Mouse (Mus musculus): ENCODE results near the gene Rps6ka1.

Rps6ka1 gene

DNA sequence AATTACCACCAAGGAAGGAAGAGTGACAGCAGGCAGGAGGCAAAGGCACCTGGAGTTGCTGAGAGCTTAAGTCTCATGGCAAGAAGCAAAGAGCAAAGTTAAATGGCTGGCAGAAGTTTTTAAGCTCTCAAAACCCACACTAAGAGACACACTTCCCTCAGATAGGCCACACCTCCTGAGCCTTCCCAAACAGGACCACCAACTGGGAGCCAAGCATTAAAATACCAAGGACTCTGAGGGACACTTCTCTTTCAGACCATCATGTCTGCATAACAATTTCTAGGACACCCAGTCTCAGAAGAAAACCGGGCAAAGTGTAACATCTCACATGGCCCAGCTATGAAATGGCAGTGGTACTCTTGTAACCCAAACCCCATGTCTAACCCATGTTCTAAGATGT lies 9.4 kb upstream of the Rps6ka1 start:
- no peak for DNase-seq

DNA sequence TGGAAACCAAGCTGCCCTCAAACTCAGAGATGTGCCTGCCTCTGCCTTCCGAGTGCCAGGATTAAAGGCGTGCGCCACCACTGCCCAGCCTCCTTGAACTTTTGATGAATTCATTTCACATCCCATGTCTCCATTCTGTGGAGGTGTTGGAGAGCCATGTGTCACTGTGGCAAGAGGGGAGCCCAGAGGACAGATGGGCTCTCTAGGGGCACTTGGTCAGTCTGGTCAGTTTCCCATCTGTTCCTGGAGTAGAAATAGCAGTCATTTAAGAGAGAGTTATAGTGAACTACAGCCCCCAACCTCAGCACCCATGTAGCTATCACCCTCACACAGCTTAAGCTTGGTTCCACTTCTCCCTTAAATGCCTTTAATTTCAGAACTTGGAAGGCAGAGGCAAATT lies 8.4 kb upstream of the Rps6ka1 start:
- no peak for DNase-seq

DNA sequence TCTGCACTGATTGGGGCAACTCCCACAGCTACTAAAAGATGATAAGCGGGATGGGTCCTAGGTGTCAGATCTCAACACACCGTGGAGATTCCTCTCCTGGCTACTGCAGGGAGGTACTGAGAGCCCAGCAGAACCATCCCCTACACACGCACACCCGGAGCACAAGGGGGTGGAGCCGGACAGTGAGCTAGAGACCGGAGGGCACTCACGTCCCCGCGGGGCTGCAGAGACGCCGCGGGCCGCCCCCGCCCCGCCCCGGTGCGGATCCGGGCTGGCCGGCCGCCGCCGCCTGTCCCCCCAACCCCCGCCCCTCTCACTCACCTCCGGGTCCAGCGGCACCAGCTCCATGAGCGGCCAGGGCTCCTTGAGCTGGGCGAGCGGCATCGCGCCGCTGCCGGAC lies 348 bp downstream of the Rps6ka1 start:
- DNase-seq, result peak in 1 of 2 experiments; percentile 37

DNA sequence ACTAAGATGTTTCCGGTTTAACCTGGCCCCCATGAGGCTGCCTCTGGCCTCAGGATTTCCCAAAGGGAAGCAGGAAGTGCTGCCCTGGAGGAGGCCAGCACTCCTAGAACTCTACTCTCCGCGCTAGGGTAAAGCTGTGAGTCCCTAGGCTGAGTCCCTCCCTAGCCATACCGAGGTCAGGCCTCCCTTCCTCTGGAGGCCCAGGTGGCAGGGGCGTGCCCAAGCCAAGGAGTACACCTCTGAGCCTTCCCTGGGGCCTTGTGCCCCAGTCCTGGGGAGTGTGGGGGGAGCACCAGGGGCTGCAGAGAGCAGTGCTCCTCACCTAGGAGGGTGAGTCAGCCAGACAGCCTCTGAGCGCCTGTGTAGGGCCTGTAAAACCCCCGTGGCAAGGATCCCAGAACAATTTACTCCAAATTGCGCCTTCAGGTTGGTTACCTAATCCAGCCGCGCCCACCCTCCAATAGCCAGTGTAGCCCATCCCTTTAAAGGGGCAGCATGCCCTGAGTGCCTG lies 1.6 kb downstream of the Rps6ka1 start:
- DNase-seq, result peak in 1 of 2 experiments; percentile 14

DNA sequence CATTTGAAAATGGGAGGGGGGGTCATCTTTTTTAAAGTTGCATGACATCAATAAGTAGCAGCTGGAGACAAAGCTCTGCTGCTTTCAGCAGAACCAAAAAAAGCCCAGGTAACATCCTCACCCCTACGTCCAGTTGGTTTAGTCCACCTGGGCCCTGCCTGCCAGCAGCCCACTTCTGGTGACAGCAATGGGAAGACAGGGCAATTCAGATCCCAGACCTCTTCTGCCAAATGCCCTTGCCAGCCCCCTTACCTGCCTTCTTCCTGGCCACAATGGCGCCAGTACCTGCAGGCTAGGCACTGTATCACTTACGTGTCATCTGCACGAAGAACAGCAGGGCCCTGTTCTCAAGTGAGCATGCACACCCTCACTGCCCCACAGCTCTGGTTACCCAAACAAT lies 2.3 kb downstream of the Rps6ka1 start:
- DNase-seq, result no peak

DNA sequence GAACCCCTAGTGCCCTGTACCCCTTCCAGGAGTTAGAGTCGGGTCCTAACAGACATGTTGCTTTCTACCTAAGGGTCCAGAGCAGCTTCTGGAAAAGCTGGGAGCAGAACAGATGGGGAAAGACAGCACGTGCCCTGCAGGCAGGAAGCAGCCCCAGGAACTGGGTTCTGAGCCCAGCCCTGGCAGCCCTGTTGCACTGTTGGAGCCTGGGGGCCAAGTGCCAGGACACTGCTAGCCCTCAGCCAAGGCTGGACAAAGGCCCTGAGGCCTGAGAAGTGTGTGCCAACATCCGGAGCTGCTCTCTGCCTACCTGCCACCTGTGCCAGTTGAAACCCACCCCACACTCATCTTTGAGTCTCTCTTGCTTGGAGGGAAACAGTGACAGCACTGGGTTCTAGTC lies 2.7 kb downstream of the Rps6ka1 start:
- DNase-seq, result no peak

DNA sequence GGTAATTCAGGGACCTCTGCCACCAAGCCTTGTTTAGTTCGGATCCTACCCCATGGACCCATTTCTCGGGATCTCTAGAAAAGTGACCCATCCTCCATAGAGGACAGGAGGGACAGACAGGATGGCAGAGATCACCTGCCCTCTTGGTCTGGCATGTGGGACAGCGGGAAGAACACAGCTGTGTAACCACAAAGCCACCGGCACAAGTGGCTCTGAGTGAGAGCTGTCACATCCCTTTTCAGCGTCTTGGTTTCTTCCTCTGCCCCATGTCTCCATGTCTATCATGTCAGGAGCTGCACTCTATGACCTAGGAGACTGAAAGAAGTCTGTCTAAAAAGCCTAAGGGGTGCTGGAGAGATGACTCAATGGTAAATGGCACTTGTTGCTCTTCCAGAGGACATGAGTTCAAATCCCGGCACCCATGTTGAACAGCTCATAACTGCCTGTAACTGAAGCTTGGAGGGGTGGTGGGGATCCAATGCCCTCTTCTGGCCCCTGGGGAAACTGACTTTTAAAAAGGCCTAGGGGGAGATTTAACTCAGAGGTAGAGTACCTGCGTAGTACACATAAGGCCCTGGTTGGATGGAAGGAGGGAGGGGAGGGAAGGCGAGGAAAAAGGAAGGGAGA lies 3.4 kb downstream of the Rps6ka1 start:
- DNase-seq, result no peak

DNA sequence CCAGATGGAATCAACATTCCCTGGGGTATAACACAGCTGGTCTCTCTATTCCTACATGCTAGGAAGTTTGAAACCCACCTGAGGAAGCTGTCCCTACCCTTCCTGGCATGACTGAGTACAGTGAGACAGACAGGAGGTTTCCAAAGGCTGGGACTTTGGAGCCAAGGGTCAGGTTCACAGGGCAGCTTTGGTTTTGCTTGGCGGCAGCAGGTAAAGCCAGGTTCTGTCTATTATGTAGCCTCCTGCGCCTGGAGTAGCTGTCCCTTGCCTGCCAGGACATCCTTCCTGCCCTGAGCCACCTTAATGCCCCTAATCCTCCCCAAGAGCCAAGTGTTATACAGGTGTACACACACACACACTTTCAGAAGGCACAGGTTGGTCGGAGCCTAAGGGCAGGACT lies 5.7 kb downstream of the Rps6ka1 start:
- DNase-seq, result peak; percentile 47 to 52

DNA sequence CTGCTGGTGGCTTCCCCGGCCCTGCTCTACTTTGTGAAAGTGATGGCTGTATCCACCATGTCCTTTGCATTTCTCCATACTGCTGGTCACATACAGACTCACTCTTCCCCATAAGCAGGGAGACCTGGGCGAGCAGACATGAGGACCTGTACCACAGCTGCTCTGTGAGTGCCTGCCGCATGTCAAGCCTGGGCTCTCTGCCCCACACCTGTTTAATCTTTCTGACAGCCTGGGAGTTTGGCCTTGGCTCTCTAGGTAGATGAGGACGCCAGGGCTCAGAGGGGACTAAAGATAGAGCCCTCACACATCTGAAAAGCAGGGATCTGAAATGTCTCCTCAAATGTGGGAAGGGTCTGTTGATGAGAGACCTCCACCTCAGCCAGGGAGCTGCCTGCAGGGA lies 6.2 kb downstream of the Rps6ka1 start:
- no peak for DNase-seq

DNA sequence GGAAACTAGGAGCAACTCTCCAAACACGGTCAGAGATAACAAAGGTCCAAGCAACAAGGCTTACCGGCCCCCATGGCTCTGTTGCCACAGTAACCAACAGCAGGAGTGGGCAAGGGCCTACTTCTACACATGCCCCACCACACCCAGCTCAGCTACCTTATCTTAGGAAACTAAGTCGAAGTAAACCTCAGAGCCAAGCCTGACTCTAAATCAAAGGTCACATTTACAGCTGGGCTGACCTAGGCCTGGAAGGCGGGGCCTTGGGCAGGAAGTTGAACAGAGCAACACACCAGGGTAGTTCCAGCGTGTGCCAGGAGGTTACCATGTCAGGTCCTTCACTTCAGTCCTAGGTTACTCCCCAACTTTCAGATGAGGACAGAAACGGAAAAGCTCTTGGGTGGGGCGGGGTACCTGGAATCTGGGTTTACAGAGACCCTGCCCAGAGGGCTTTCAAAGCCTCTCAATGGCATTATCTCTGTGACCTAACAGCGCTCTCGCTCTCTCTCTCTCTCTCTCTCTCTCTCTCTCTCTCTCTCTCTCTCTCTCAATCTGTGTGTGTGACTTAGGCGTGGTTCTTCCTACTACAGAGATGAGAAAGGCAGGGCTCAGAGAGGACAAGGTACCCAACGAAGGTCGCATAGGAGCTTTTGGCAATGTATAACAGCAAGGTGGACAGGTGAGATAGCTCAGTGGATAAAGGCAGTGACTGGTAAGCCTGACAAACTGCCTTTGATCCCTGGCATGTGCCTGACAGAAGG lies 8.3 kb downstream of the Rps6ka1 start:
- DNase-seq, result peak in 1 of 2 experiments; percentile 22

DNA sequence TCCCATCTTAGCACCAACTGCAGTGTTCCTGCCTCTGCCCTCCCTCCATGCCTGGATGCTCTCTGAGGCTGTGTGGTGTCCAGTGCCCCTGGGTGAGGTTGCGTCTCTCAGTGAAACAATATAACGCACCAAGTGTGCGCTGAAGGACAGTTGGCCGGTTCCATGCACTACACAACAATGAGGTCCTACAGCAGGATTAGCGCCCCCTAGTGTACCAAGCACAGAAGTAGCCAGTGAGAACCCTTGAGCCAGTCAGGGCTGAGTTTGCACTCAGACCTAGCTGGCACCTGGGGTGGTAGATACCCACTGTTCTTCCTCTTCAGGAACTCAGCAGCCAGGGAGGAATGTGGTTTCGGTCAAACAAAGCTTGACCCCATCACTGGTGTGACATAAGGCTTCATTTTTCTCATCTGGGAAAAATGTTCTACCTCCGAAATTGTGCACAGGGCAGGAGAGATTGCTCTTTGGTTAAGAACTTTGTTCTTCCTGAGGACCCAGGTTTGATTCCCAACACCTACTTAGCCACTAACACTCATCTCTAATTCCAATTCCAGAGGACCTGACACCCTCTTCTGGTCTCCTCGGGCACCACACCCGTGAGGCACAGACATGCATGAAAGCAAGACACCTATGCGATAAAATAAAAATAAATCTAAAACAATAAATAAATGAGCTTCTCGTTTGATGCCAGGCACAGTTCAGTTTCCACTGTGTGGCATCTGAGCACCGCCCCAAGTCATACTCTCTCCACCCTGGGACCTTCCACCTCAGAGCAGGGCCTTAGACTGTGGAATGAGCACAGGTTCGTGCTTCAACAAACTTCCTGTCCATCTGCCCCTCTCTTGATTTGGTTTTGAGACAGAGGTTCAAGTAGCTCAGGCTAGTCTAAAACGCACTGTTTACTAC lies 9.5 kb downstream of the Rps6ka1 start:
- DNase-seq, result no peak

DNA sequence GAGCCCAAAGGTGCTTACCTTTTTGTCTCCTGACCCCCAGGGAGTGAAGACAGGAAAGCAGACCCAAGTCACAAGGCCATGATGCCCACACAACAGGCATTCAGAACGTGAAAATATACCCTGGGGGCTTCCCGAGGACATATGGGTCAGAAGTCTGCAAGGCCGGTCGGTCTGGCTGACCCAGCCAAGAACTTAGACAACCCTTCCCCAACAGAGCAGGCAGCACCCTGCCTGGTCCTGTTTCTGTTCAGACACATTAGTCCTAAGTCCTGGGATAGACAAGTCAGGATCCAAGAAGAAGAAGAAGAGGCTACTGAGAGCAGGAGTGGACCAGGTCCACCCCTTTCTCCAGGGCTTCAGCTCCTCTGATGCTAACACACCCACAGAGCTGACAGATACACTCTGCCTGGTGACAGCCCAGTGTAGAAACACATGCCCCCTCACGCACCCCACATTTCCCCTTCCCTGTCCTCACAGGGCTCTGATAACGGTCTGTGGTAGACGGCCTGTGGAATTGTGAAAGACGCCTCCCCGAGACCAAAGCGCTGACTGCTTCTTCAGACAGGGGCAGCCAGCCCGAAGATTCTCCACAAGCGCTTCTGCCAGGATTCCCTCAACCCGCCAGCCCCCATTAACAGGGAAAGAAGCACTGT lies 12.6 kb downstream of the Rps6ka1 start:
- DNase-seq, result no peak

DNA sequence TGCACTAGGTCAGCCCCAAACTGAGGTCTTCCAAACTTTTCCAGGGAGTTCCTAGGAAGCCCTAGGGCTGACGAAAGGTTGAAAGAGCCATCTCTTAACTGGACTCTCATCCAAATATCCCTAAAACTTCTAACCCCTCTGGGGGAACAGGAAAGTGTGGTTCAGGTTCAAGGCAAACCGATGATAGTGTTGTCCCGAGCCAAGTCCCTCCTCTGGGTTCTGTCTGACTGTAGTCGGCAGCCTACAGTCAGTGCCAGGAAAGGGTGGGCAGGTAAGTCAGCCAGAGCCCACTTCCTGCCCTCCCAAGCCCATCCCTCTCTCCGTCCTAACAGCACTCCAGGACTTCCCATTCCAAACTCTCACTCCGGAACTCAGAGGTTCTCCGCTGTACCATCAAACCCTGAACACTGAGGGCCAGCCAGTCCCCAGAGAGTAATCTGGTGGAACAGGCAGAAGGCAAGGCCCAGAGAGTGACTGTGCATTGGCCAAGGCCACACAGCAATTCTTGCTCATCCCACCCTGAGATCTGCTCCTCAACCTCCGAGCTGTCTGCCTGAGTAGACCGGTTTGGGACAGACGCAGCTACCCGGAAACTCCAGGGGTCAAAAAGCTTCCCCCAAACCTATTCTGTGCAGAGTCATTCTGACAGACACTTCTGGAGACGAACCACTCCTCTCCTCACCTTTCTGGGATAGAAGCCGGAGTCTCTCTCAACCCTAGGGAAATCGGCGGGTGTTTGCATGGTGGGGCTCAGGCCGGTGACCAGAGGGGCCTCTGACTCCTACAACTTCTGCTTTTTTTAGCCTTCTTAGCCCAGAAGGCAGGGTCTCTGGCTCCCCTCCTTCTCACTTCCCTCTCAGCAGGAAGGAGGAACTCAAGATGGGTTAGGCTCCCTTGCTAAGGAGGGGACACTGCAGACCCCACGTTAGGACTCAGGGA lies 13.4 kb downstream of the Rps6ka1 start:
- DNase-seq, result no peak

DNA sequence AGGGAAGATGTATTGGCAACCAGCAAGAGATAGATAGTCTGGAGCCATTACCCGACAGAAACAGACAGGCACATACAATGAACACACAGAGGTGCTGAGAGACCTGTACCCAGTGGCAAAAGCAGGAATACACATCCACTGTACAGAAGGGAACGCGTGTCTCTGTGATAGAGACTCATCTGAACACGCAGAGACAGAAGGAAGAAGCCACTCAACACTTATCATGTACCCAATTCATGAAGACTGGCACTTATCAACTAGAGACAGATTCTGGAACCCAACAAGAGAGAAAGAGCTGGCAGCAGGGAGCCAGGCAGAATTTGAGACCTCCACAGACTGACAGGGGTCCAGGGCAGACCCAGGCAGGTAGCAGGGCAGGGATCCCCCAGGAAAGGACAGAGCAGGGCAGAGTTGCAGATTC lies 14.2 kb downstream of the Rps6ka1 start:
- no peak for DNase-seq

DNA sequence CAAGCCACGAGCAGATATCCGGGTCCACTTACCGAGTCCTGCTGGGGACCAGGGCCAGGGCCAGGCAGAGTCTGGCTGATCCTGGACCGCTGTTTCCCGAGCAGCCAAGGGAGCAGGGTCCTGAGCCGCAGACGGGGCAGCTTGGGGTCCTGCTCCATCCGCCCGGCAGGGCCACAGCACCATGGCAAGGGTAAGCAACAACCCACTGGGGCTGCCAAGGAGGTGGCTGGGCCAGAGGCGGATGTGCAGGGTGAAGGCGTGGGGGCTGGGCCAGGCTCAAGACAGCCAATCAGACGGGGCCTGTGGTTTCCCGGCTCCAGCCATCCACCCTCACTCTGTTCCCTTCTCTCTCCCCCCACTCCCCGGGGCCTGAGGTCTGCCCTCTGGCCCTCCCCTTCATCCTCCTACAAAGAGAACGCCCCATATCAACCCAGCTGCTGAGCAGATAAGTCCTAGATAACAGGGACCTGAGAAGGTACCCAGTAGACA lies 14.7 kb downstream of the Rps6ka1 start:
- no peak for DNase-seq

DNA sequence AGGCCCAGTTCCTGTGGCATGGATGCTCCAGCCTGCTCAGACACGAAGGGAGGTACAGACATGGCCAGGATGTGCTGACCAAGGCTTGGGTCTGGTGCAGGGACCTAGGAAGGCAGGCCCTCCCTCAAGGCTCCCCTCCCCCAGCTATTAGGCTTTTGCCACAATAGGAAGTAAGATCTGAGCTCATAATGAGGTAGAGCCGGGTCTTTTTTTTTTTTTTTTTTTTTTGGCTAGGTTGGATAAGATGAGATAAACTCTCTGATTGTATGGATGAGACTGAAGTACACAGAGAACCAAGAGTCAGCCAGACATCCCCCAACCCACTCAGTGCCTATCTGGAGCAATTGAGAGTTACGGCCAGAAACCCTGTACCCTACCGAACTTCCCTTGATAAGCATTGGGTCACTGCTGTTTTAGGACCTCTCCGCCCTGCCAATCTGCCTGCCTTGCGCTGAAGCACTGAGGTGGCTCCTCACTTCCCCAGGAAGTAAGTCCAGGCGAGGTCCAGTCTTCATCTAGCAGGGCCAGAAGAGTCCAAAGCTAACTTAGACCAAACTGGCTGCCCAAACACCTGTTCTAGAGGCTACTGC lies 15.3 kb downstream of the Rps6ka1 start:
- no peak for DNase-seq

DNA sequence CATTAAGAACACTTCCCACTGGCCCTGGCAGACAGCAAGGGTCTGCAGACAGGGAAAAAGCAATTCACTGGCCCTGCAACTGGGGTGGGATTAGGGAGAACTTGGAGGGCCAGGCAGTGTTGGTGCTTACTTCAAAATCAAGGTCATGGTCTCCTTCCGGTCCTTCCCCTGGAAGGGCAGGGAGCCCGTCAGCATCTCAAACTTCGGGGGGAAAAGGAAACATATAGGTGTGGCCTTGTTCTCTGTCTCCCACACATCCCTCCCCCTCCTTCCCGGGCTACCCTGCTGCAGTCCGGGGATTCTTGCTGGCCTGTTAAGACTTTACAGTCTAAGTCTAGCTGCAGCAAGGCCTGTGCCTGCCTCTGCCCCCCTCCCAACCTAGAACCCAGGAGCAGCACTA lies 22.4 kb downstream of the Rps6ka1 start:
- DNase-seq, result no peak

DNA sequence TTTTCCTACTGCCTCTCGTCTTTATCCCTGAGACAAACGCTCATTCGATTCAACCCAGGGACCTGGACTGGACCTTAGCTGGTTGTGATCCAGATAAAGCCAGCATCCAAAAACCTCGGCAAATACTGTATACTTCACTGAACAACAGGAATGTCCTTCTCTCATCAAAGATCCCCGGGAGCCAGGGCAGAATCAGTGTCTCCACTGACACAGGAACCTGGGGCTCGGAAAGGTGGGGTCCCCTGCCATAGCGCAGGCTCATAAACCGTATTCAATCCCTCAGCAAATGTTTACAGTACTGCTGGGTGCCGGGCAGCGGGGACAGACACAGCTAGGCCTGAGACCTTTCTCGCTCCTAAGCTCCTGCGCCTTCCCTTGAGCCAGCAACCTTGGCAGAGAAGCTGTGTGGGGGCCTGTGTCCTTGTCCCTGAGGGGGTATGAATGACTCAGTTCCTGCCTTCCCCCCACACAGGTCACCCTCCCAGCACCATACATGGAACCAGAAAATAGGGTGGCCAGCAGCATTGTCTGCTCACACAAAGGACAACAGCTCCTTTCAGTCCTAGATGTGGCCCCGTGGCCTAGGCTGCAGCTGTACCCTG lies 23.1 kb downstream of the Rps6ka1 start:
- DNase-seq, result peak; percentile 39 to 51

DNA sequence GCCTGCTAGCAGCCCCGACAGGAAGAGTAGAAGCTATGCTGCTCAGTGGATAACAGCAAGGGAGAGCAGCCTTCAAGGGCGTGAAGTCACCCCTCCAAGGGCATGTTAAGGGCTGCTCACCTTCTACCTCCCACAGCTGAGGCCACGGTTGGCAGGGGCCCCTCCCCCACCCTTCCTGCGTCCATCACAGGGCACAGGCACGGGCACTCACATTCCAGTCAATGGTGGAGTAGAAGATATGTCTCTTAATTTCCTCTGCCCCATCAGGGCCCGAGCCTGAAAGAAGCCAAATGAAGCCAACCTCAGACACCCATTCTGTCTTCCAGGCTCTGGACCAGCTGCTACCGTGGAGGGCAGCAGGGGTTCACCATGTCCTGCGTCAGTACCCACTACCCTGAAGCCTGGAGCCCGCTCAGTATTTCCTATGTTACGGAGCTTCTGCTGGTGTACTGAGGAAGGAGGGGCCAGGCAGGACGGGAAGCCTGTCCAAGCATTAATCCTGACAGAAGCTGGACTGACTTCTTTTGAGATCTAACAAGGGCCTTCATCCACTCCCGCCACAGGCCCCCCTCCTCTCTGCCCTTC lies 23.7 kb downstream of the Rps6ka1 start:
- DNase-seq, result no peak

DNA sequence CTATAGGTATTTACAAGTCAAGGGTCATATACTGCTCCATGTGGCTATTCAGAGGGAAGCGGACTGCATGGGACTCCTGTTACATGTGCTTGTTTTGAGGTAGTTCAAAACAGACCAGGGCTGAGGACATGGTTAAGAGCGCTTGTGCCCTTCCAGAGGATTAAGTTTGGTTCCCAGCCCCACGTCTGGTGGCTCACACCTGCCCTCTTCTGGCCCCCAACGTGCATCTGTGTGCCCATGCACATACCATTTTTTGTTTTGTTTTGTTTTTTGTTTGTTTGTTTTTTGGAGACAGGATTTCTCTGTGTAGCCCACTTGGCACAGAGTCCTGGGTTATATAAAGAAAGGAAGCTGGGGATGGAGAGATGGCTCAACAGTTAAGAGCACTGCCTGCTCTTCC lies 30.1 kb downstream of the Rps6ka1 start:
- no peak for DNase-seq
